Mouse (Mus musculus) forebrain, embryonic 10.5 days (tissue): Measurements from ENCODE around the gene Havcr2. TPM values are rescaled to one million over a fixed set of nuclear protein-coding genes. Genes with fewer than 3 reads are reported as not detected.
"Not testable (repeated sequence)": the region's sequence is repeated elsewhere in the genome, so short reads cannot be mapped to it uniquely, and the experiment has no call there.

Source experiments
- DNase-seq: peaks from one replicate; pipeline ENCODE4 v3.0.0-alpha.2; 2017; ENCODE audit warnings: low spot score; ENCODE audit errors: extremely low spot score
- H3K27ac ChIP-seq: fragments of 300-500 bp; sonication (generic); 2 replicates; pipeline ENCODE4 v1.5.1; 2016; ENCODE audit warnings: mild to moderate bottlenecking
- H3K27me3 ChIP-seq: fragments of 300-500 bp; sonication (generic); 2 replicates; pipeline ENCODE4 v1.6.1; 2016; ENCODE audit warnings: mild to moderate bottlenecking; ENCODE audit not compliant: poor library complexity, severe bottlenecking
- H3K36me3 ChIP-seq: fragments of 300-500 bp; sonication (generic); replicated peaks from 2 replicates; pipeline ENCODE4 v1.6.1; 2016; ENCODE audit warnings: mild to moderate bottlenecking, moderate library complexity
- H3K4me1 ChIP-seq: fragments of 300-500 bp; sonication (generic); 2 replicates; pipeline ENCODE4 v1.6.1; 2016
- H3K4me3 ChIP-seq: fragments of 300-500 bp; sonication (generic); 2 replicates; pipeline ENCODE4 v1.5.1; 2016; ENCODE audit warnings: mild to moderate bottlenecking, moderate library complexity
- H3K9me3 ChIP-seq: fragments of 300-500 bp; sonication (generic); 2 replicates; pipeline ENCODE4 v1.6.1; 2016; ENCODE audit warnings: mild to moderate bottlenecking, moderate library complexity
- WGBS: fragments of 180-500 bp; shearing (Covaris S2); methylation state at CpG from one replicate; pipeline ENCODE4 v1.1.7; 2016; 5-methylcytosine and 5-hydroxymethylcytosine counted together
- polyA plus RNA-seq: library from polyadenylated mRNA; unstranded; fragments of >200 nt; fragmentation: Nextera tagmentation; extraction: Ambion mirVana; gene quantifications from 2 replicates; pipeline ENCODE4 v1.2.1, GENCODE M21; 2016

The Havcr2 gene
- 0.10 TPM in 1 of 2 replicates, not detected in the other for polyA plus RNA-seq

DNA sequence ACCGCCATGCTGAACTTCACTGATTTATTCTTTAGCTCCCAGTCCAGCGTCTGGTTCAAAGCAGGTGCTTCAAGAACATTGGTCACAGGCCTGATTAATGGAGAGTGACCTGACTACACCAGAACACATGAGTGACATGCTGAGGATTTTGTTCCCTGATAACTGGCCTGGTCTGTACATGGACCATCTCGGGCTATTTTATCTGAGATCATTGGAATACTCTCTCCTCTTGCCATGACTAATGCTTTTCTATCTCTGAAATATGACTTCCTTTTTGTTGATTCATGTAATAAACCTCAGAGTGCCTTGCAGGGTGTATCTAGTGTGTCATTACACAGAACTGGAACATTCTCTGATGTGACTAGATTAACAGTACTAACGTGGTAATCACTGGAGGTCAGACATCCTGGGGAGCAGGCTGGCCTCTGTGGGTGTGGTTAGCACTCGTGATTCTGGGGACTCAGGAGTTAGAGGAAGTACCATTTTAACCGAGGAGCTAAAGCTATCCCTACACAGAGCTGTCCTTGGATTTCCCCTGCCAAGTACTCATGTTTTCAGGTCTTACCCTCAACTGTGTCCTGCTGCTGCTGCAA lies at the start of gene Havcr2:
Gene Havcr2 (plus strand): TSS at position 483 of the 593 bp plus-strand sequence.
- Histone ChIP-seq H3K27ac (no peak within 1 kb of the TSS), H3K9me3 (no peaks in the 10 kb centered on the region), H3K27me3 (no peaks in the 10 kb centered on the region), H3K36me3 (no peaks in the 10 kb centered on the region), H3K4me3 (no peak within 1 kb of the TSS), H3K4me1 (no peaks in the 10 kb centered on the region)
- 81% methylated on average over 6 of the region's 6 CpGs for WGBS
- DNase-seq: no peak

DNA sequence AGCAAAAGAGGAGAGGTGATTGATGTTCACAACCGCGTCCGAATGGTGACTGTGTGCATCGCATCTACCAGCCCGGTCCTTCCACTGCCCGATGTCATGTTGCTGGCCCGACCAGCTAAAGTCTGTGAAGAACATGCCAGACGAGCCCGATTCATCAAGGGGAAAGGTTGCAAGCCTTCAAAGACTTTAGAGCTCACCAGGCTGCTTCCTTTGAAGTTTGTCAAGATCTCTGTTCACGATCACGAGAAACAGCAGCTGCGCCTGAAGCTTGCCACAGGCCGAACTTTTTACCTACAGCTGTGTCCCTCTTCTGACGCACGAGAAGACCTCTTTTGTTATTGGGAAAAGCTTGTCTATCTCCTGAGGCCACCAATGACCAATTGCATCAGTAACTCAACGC lies 49.7 kb upstream of the Havcr2 start:
- no peaks in the 10 kb centered on the region for H3K27me3 ChIP-seq
- 0 out of 2 replicates have a peak, but pooled peaks cover 4% of the 10 kb centered on the region for H3K4me1 ChIP-seq
- no peak overlapping the region for H3K27ac ChIP-seq
- 90% methylated on average over 16 of the region's 16 CpGs for WGBS
- no peaks in the 10 kb centered on the region for H3K9me3 ChIP-seq
- no peaks in the 10 kb centered on the region for H3K36me3 ChIP-seq
- no peak overlapping the region for H3K4me3 ChIP-seq
- no peak for DNase-seq

DNA sequence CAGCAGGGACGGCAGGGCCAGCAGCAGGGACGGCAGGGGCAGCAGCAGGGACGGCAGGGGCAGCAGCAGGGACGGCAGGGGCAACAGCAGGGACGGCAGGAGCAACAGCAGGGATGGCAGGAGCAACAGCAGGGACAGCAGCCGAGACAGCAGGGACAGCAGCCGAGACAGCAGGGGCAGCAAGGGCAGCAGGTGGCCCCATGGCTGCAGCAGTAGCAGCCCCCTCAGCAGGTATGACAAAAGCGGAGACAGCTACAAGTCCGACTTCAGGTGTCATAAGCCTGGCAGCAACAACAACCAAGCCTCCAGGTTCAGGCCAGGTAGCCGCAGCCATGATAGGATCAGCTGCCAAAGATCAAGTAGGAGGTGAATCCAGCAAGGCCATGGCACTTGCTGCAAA lies 48.0 kb upstream of the Havcr2 start:
- H3K27me3 ChIP-seq: no peaks in the 10 kb centered on the region
- no peaks in the 10 kb centered on the region for H3K36me3 ChIP-seq
- no peaks in the 10 kb centered on the region for H3K9me3 ChIP-seq
- H3K4me3 ChIP-seq: no peak overlapping the region
- no peak overlapping the region for H3K27ac ChIP-seq
- WGBS: 41% methylated on average over 10 of the region's 10 CpGs
- H3K4me1 ChIP-seq: 0 out of 2 replicates have a peak, but pooled peaks cover 6% of the 10 kb centered on the region
- no peak for DNase-seq

DNA sequence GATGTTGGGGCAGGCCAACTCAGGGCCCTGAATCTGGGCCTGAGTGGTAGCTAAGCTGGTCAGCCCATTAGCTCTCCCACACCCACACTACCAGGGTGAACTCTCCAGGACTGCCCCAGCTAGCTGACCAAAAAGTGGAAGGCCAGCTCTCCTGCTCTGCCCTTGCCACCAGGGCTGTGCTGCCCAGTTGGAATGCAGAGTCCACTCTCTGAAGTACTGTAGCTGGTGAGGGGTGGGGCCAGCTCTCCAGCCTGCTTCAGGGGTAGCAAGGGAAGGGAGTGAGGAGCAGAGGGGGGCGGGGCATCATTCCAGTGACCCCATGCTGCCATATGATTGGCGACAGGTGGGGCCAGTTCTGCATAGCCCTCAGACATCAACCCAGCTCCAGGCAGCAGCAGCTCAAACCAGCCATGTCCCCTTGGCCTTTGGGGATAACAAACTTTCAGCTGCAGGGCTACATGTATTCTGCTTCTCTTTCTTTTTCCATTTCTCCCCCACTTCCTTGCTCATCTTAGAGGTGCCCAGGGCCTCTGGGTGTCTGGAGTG lies 44.6 kb upstream of the Havcr2 start:
- Histone ChIP-seq H3K4me1 (0 out of 2 replicates have a peak, but pooled peaks cover 6% of the 10 kb centered on the region), H3K4me3 (no peak overlapping the region), H3K9me3 (no peaks in the 10 kb centered on the region), H3K27me3 (no peaks in the 10 kb centered on the region), H3K36me3 (no peaks in the 10 kb centered on the region), H3K27ac (no peak overlapping the region)
- no peak for DNase-seq
- 67% methylated on average over 2 of the region's 2 CpGs for WGBS

DNA sequence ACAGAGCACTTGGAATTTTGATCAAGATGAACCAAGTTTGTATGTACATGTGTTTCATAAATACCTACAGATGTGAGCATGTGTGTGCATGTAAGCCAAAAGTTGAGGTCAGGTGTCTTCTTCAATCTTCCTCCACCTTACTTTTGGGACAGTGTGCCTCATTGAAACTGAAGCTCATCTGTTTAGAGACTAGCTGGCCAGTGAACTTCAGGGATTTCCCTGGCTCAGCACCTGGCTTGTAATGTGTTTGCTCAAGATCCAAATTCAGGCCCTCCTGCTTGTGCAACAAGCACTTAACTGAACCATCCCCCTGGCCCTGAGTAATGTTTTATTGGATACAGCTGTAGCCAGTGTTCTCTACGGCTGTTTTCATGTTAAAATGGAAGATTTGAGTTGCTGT lies 36.3 kb upstream of the Havcr2 start:
- H3K4me1 ChIP-seq: no peaks in the 10 kb centered on the region
- no peaks in the 10 kb centered on the region for H3K36me3 ChIP-seq
- H3K4me3 ChIP-seq: no peak overlapping the region
- H3K9me3 ChIP-seq: no peaks in the 10 kb centered on the region
- DNase-seq: no peak
- H3K27me3 ChIP-seq: no peaks in the 10 kb centered on the region
- WGBS: 68% methylated on average over 1 of the region's 1 CpGs
- no peak overlapping the region for H3K27ac ChIP-seq

DNA sequence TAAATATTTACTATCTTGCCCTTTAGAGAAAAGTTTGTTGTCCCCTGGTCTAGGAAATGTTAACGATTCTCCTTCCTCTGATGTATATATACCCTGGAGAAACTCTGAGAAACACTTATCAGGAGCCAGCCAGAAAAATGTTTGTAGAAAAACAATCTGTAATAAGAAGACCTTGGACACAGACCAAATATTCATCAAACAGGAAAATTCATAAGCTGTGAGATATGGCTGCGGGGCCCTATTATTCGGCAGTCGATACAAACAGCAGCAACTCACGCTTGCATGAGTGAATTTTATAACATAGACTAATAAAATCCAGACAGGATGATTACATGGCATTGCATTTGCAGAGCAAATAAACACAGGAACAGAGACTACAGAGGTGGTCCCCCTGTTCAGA lies 35.9 kb upstream of the Havcr2 start:
- no peak for DNase-seq
- Histone ChIP-seq H3K4me1 (no peaks in the 10 kb centered on the region), H3K27ac (no peak overlapping the region), H3K27me3 (no peaks in the 10 kb centered on the region), H3K4me3 (no peak overlapping the region), H3K9me3 (no peaks in the 10 kb centered on the region), H3K36me3 (no peaks in the 10 kb centered on the region)
- 92% methylated on average over 5 of the region's 5 CpGs for WGBS

DNA sequence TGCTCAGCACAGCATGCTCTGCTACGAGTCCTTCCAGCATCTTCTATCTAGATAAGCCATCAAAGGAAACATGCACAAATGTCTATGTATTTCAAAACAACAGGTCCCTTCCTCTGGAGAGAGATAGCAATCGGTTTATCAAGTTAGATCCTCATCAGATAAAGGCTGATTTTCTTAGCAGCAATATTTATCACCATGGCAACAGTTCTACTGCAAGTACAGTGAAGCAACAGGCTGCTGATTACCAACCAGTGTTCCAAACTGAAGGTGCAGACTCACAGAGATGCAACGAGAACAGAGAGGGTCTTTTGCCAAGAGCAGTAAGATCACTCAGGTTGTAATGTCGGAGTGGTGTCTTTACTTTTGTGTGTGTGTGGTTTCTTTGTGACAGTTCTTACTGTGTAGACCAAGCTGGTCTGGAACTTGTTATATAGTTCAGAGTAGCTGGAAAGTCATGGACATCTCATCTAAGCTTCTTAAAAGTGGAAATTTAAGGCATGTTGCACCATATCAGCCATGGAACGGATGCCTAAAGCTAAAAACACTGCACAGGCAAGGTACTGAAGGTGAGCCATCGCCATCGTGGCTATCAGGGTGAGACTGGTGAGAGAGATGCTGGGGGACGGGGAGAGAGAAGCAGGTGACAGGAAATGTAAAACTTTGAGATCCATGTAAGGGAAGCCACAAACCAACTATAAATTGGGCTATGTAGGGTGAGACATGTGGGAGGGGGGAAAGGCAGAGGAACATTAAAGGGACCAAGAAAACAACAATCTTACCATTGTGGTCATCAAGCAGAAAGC lies 33.4 kb upstream of the Havcr2 start:
- no peak overlapping the region for H3K27ac ChIP-seq
- H3K9me3 ChIP-seq: no peaks in the 10 kb centered on the region
- H3K27me3 ChIP-seq: no peaks in the 10 kb centered on the region
- WGBS: 89% methylated on average over 8 of the region's 8 CpGs
- no peak for DNase-seq
- H3K4me3 ChIP-seq: no peak overlapping the region
- H3K4me1 ChIP-seq: no peaks in the 10 kb centered on the region
- H3K36me3 ChIP-seq: no peaks in the 10 kb centered on the region

DNA sequence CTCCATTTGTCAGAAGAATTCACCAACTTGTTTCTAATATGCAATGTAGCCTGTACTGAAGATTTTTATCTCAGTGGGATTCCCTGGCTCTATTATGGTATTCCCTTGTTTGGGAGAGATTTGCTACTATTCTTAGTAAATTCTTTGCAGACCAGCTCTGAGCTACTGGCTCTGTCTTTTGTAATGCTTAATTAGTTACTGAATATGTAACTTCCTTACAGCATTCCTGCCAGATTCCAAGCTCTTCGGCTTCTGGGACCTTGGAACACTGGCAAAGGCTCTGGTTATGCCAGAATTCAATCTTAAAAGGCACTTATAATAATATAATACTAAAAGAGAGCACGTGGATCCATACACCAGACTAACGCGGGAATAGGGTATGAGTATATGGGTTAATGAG lies 26.6 kb upstream of the Havcr2 start:
- not testable (repeated sequence) for H3K36me3 ChIP-seq, H3K4me1 ChIP-seq, H3K27me3 ChIP-seq, DNase-seq, H3K4me3 ChIP-seq, H3K27ac ChIP-seq, H3K9me3 ChIP-seq
- WGBS: 46% methylated on average over 4 of the region's 4 CpGs

DNA sequence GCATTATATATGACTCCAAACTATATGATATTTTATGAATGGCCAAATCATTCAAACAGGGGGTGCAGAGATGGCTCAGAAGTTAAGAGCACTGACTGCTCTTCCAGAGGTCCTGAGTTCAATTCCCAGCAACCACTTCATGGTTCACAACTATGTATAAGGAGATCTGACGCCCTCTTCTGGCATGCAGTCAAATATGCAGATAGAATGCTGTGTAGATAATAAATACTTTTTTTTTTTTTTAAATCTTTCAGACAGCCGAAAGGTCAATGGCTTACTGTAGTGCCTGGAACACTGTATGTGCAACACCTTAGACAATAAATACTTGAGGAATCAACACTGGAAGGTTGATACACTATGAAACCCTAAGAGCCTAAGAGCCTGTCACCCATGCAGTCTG lies 24.6 kb upstream of the Havcr2 start:
- no peak overlapping the region for H3K4me3 ChIP-seq
- no peaks in the 10 kb centered on the region for H3K36me3 ChIP-seq
- H3K9me3 ChIP-seq: no peaks in the 10 kb centered on the region
- no peaks in the 10 kb centered on the region for H3K4me1 ChIP-seq
- 87% methylated on average over 2 of the region's 2 CpGs for WGBS
- no peak overlapping the region for H3K27ac ChIP-seq
- no peak for DNase-seq
- H3K27me3 ChIP-seq: no peaks in the 10 kb centered on the region

DNA sequence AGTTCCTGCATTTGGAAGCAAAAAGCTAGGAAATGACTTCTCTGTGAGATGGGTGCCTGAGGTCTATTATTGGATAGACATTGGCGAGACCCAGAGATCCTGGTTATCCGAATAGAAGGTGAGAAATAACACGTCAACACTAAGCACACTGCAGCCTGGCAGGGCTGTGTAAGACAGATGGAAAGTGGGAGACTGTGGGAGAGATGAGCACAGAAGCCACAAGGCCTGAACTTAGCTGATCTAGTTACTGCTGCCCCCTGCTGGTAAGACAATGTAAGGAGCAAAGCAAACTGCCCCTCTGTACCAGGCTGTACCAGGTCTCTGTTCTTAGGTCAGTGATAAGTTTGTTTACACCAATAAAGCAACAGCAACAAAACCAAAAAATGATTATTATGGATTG lies 23.6 kb upstream of the Havcr2 start:
- Histone ChIP-seq H3K9me3 (no peaks in the 10 kb centered on the region), H3K4me3 (no peak overlapping the region), H3K27ac (no peak overlapping the region), H3K27me3 (no peaks in the 10 kb centered on the region), H3K4me1 (peaks cover 2% of the 10 kb centered on the region; the same call in 1 of the 2 replicates), H3K36me3 (no peaks in the 10 kb centered on the region)
- peak; percentile 66 for DNase-seq
- 29% methylated on average over 3 of the region's 3 CpGs for WGBS

DNA sequence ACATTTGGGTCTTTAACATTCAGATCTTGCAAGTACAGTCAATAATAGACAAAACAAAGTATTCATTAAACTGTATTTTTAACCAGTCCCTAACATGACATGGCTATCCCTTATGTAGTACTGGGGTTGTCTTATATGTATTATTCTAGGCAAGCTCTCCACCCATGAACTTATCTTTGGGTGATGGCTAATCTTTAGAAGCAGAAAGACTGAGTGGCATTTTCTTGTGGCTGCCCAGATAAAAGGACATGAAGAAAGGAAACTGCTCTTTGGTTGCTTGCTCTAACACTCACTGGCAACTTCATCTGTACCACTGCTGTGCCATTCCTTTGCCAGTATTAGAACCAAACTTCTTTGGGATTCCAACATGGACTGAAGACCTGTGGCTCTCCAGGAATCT lies 19.4 kb upstream of the Havcr2 start:
- Histone ChIP-seq H3K9me3 (no peaks in the 10 kb centered on the region), H3K36me3 (peaks cover 17% of the 10 kb centered on the region), H3K4me1 (peaks cover 13% of the 10 kb centered on the region), H3K27me3 (no peaks in the 10 kb centered on the region), H3K27ac (no peak overlapping the region), H3K4me3 (no peak overlapping the region)
- no peak for DNase-seq

DNA sequence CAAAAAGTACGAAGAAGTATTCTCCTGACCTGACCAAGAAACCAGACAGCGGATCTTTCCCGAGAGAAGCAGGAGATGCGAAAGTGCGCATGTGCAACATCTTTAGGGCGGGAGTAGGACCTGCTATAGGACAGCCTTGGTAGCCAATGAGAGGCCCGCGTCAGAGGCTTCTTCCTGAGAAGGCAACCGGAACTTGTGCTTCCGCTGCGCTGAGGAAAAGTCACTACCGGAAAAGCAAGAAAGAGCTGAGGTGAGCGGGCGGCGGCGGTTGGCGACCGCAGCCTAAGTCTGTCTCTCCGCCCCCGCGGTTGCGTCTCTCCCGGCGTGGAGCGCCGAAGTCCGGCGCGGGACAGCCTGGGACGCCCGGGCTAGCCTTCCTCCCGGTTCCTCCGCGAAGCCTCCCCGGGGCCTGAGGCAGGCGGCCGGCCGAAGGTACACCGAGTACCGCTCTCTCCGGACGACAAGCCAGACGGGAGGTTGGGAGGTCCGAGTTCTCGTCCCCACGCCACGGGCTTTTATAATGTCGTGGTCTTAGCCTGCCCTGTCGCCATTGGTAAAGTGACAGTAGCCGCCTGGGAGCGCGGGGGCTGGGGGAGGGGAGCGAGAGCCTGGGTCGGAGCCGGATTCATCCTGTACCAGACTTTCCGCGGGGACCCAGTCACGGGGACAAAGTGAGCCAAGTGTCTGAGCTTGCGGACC lies 17.8 kb upstream of the Havcr2 start, which contains the start of gene Med7:
Gene Med7 (plus strand): TSS at position 166 of the 699 bp plus-strand sequence.
- no peaks in the 10 kb centered on the region for H3K27me3 ChIP-seq
- H3K36me3 ChIP-seq: peaks cover 33% of the 10 kb centered on the region
- H3K9me3 ChIP-seq: no peaks in the 10 kb centered on the region
- H3K4me3 ChIP-seq: peak within 1 kb of the TSS; percentile 95
- H3K27ac ChIP-seq: peak within 1 kb of the TSS; percentile 97
- peak; percentile 94 for DNase-seq
- under 1% methylated on average over 59 of the region's 59 CpGs for WGBS
- peaks cover 13% of the 10 kb centered on the region for H3K4me1 ChIP-seq
